Mouse (Mus musculus) hindbrain, embryonic 11.5 days (tissue): ENCODE measurements around the gene Lix1. TPM values are rescaled to one million over a fixed set of nuclear protein-coding genes. Genes with fewer than 3 reads are reported as not detected.
A peak's percentile ranks its signal among the peaks of the same experiment; 100 is the strongest.

Source experiments
- ATAC-seq: fragments of 200-750 bp; cut with Nextera tagmentation; 2 replicates; pipeline ENCODE4 v1.8.0; 2017; ENCODE audit warnings: mild to moderate bottlenecking, moderate TSS enrichment, moderate library complexity; ENCODE audit not compliant: low FRiP score
- DNase-seq: peaks from one replicate; pipeline ENCODE4 v3.0.0-alpha.2; 2015; ENCODE audit warnings: low spot score
- H3K27ac ChIP-seq: fragments of 300-500 bp; sonication (generic); 2 replicates; pipeline ENCODE4 v1.5.1; 2014; ENCODE audit warnings: mild to moderate bottlenecking, low read depth, low read length
- H3K27me3 ChIP-seq: fragments of 300-500 bp; sonication (generic); 2 replicates; pipeline ENCODE4 v1.6.1; 2014; ENCODE audit warnings: mild to moderate bottlenecking, low read length, moderate library complexity, mixed read lengths; ENCODE audit not compliant: control insufficient read depth, insufficient read depth
- H3K36me3 ChIP-seq: fragments of 300-500 bp; sonication (generic); 2 replicates; pipeline ENCODE4 v1.6.1; 2014; ENCODE audit warnings: mild to moderate bottlenecking, low read length, moderate library complexity, mixed read lengths; ENCODE audit not compliant: control insufficient read depth, insufficient read depth
- H3K4me1 ChIP-seq: fragments of 300-500 bp; sonication (generic); replicated peaks from 2 replicates; pipeline ENCODE4 v1.6.1; 2014; ENCODE audit warnings: low read length, mixed read lengths; ENCODE audit not compliant: control insufficient read depth, insufficient read depth
- H3K4me2 ChIP-seq: fragments of 300-500 bp; sonication (generic); replicated peaks from 2 replicates; pipeline ENCODE4 v1.6.1; 2014; ENCODE audit warnings: mild to moderate bottlenecking, low read depth, low read length
- H3K4me3 ChIP-seq: fragments of 300-500 bp; sonication (generic); 2 replicates; pipeline ENCODE4 v1.5.1; 2014; ENCODE audit warnings: low read depth, low read length
- H3K9ac ChIP-seq: fragments of 300-500 bp; sonication (generic); 2 replicates; pipeline ENCODE4 v1.6.1; 2014; ENCODE audit warnings: low read depth, low read length
- H3K9me3 ChIP-seq: fragments of 300-500 bp; sonication (generic); 2 replicates; pipeline ENCODE4 v1.6.1; 2016; ENCODE audit warnings: low read length; ENCODE audit not compliant: control insufficient read depth
- WGBS: fragments of 180-500 bp; shearing (Covaris S2); extraction: QIAGEN DNeasy Blood & Tissue Kit; methylation state at CpG from one replicate; pipeline ENCODE4 v1.1.7; 2014; 5-methylcytosine and 5-hydroxymethylcytosine counted together
- polyA plus RNA-seq: library from polyadenylated mRNA; unstranded; fragments of >200 nt; fragmentation: Nextera tagmentation; extraction: Ambion mirVana; gene quantifications from 2 replicates; pipeline ENCODE4 v1.2.1, GENCODE M21; 2014

The Lix1 gene
- polyA plus RNA-seq, 1 experiment from 2014 or later, result 21.1 TPM

GRCm38 (mm10) chr17:17392863-17393262, 9.6 kb upstream of the Lix1 start:
- H3K27ac ChIP-seq, result no peak overlapping the region
- H3K36me3 ChIP-seq, result 0 out of 2 replicates have a peak, but pooled peaks cover 2% of the 10 kb centered on the region
- no peaks in the 10 kb centered on the region for H3K27me3 ChIP-seq
- no peaks in the 10 kb centered on the region for H3K9me3 ChIP-seq
- no peaks in the 10 kb centered on the region for H3K4me1 ChIP-seq
- no peak for DNase-seq
- H3K4me3 ChIP-seq, result no peak overlapping the region
- no peak overlapping the region for H3K9ac ChIP-seq
- H3K4me2 ChIP-seq, result no peak overlapping the region
- WGBS, result 63% methylated on average over 7 of the region's 7 CpGs
- ATAC-seq, result peak; percentile 39; the same call in 1 of the 2 replicates

GRCm38 (mm10) chr17:17393300-17393699, 9.2 kb upstream of the Lix1 start:
- no peaks in the 10 kb centered on the region for H3K9me3 ChIP-seq
- 90% methylated on average over 6 of the region's 6 CpGs for WGBS

GRCm38 (mm10) chr17:17394336-17394735, 8.1 kb upstream of the Lix1 start:
- Histone ChIP-seq H3K9ac (no peak overlapping the region), H3K4me1 (no peaks in the 10 kb centered on the region), H3K36me3 (0 out of 2 replicates have a peak, but pooled peaks cover 2% of the 10 kb centered on the region), H3K27me3 (no peaks in the 10 kb centered on the region), H3K4me2 (no peak overlapping the region), H3K9me3 (no peaks in the 10 kb centered on the region), H3K4me3 (no peak overlapping the region), H3K27ac (no peak overlapping the region)
- WGBS, result 47% methylated on average over 4 of the region's 4 CpGs
- DNase-seq (peak; percentile 85), ATAC-seq (peak; percentile 68; the same call in 1 of the 2 replicates)

More at GRCm38 (mm10) chr17:17393300-17393699, 9.2 kb upstream of the Lix1 start:
- ATAC-seq, result no peak
- Histone ChIP-seq H3K4me3 (no peak overlapping the region), H3K36me3 (0 out of 2 replicates have a peak, but pooled peaks cover 2% of the 10 kb centered on the region), H3K9ac (no peak overlapping the region), H3K27ac (no peak overlapping the region), H3K4me2 (no peak overlapping the region), H3K4me1 (no peaks in the 10 kb centered on the region), H3K27me3 (no peaks in the 10 kb centered on the region)
- DNase-seq, result no peak

- no peaks in the 10 kb centered on the region for H3K4me1 ChIP-seq
- no peak overlapping the region for H3K9ac ChIP-seq
- ATAC-seq (no peak), DNase-seq (no peak)
- no peak overlapping the region for H3K4me2 ChIP-seq
- no peaks in the 10 kb centered on the region for H3K27me3 ChIP-seq
- 0 out of 2 replicates have a peak, but pooled peaks cover 2% of the 10 kb centered on the region for H3K36me3 ChIP-seq
- no peak overlapping the region for H3K4me3 ChIP-seq
- 25% methylated on average over 1 of the region's 1 CpGs for WGBS
- no peak overlapping the region for H3K27ac ChIP-seq
- no peaks in the 10 kb centered on the region for H3K9me3 ChIP-seq
Measured at GRCm38 (mm10) chr17:17396869-17397268, 5.6 kb upstream of the Lix1 start.

- H3K27me3 ChIP-seq, result no peaks in the 10 kb centered on the region
- no peaks in the 10 kb centered on the region for H3K9me3 ChIP-seq
- no peak overlapping the region for H3K27ac ChIP-seq
- no peak for ATAC-seq
- no peak for DNase-seq
- no peak overlapping the region for H3K4me3 ChIP-seq
- no peak overlapping the region for H3K4me2 ChIP-seq
- no peak overlapping the region for H3K9ac ChIP-seq
- H3K36me3 ChIP-seq, result no peaks in the 10 kb centered on the region
- WGBS, result 89% methylated on average over 2 of the region's 2 CpGs
- H3K4me1 ChIP-seq, result no peaks in the 10 kb centered on the region
Measured at GRCm38 (mm10) chr17:17398664-17399063, 3.8 kb upstream of the Lix1 start.

GRCm38 (mm10) chr17:17403038-17403437, 566 bp downstream of the Lix1 start:
- no peaks in the 10 kb centered on the region for H3K4me1 ChIP-seq
- H3K4me2 ChIP-seq, result no peak overlapping the region; the same call in 1 of the 2 replicates
- 0 out of 2 replicates have a peak overlapping the region, but pooled peaks have one; percentile 49 for H3K27ac ChIP-seq
- H3K4me3 ChIP-seq, result peak overlapping the region; percentile 9
- 0 out of 2 replicates have a peak overlapping the region, but pooled peaks have one; percentile 36 for H3K9ac ChIP-seq
- 42% methylated on average over 5 of the region's 5 CpGs for WGBS
- H3K9me3 ChIP-seq, result no peaks in the 10 kb centered on the region
- DNase-seq (no peak), ATAC-seq (no peak)
- H3K36me3 ChIP-seq, result no peaks in the 10 kb centered on the region
- no peaks in the 10 kb centered on the region for H3K27me3 ChIP-seq

- no peak overlapping the region for H3K9ac ChIP-seq
- H3K4me3 ChIP-seq, result no peak overlapping the region
- no peaks in the 10 kb centered on the region for H3K9me3 ChIP-seq
- no peaks in the 10 kb centered on the region for H3K27me3 ChIP-seq
- H3K36me3 ChIP-seq, result no peaks in the 10 kb centered on the region
- DNase-seq (no peak), ATAC-seq (no peak)
- no peaks in the 10 kb centered on the region for H3K4me1 ChIP-seq
- no peak overlapping the region; the same call in 1 of the 2 replicates for H3K4me2 ChIP-seq
- H3K27ac ChIP-seq, result no peak overlapping the region
- WGBS, result 43% methylated on average over 3 of the region's 3 CpGs
Measured at GRCm38 (mm10) chr17:17403578-17404112, 1.2 kb downstream of the Lix1 start.

GRCm38 (mm10) chr17:17404811-17405544, 2.5 kb downstream of the Lix1 start:
- DNase-seq, result no peak
- no peak overlapping the region for H3K4me3 ChIP-seq
- no peaks in the 10 kb centered on the region for H3K9me3 ChIP-seq
- no peaks in the 10 kb centered on the region for H3K36me3 ChIP-seq
- 44% methylated on average over 8 of the region's 8 CpGs for WGBS
- H3K4me1 ChIP-seq, result no peaks in the 10 kb centered on the region
- H3K9ac ChIP-seq, result no peak overlapping the region
- H3K27ac ChIP-seq, result no peak overlapping the region
- peak overlapping the region; percentile 6; the same call in 1 of the 2 replicates for H3K4me2 ChIP-seq
- no peak for ATAC-seq
- H3K27me3 ChIP-seq, result no peaks in the 10 kb centered on the region

GRCm38 (mm10) chr17:17405606-17406005, 3.1 kb downstream of the Lix1 start:
- Histone ChIP-seq H3K4me2 (no peak overlapping the region), H3K27ac (no peak overlapping the region), H3K36me3 (no peaks in the 10 kb centered on the region), H3K9ac (no peak overlapping the region), H3K27me3 (no peaks in the 10 kb centered on the region), H3K4me3 (no peak overlapping the region), H3K9me3 (no peaks in the 10 kb centered on the region), H3K4me1 (no peaks in the 10 kb centered on the region)
- no peak for ATAC-seq
- WGBS, result 70% methylated on average over 1 of the region's 1 CpGs
- no peak for DNase-seq
